ENCODE assay signal across 8 mouse cellular contexts in the genomic region with DNA sequence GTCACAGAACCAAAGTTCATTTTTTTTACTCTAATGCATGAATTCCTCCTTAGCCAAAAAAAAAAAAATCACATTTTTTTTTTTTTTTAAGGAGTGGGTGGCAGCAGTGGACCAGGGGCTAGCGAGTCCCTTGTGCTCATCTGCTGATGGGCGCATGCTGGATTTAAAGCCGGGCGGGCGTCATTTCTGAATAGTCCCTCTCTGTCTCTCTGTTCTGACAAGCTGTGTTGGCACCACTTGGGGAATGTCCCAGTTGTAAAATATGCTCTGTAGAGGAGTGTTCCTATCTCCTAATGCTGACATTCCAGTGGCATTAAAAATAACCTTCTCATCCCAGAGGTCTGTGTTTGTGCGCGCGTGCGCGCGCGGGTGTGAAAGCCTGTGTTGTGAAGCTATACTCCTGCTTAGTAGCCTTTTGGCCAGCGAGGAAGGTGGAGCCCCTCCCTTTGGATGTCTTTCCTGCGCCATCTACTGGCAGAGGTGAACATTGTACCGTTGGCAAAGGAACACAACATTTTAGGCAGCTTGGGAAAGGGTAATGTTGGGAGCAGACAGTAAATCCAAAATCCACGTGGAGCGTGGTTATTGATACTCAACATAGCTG. TPM values are rescaled to one million over a fixed set of nuclear protein-coding genes. Genes with fewer than 3 reads are reported as not detected.
DNase-seq lines count a peak whose midpoint lies in the region; ATAC-seq lines count a peak whose summit lies in the region.

No protein-coding gene starts in this region.

- H3K4me3 ChIP-seq in hindbrain, embryonic 14.5 days (replicated peaks; ENCODE audit: low read length) = peak overlapping the region; percentile 18

- peak; percentile 92 for DNase-seq in NIH3T3 (ENCODE audit: low read depth)
- peak; percentile 53 for DNase-seq in cerebellum, adult 9-11 months
- peak; percentile 34 to 60 for DNase-seq in frontal cortex, postnatal 14 days (ENCODE audit: low spot score in 2 of 2)
- peak; percentile 79 for DNase-seq in hindbrain, embryonic 14.5 days (ENCODE audit: low spot score)
- peak; percentile 58 to 65 for DNase-seq in layer of hippocampus, postnatal 25 days (ENCODE audit: extremely low spot score in 1 of 2, low spot score in 1 of 2)
- peak; percentile 70 for DNase-seq in lung, postnatal 14 days
- peak; percentile 81 for DNase-seq in retina, postnatal 1 day
- peak; percentile 34 for DNase-seq in urinary bladder, adult 2 months (ENCODE audit: low spot score)

- H3K9me3 ChIP-seq in hindbrain, embryonic 14.5 days (ENCODE audit: control insufficient read depth, low read length) = no peaks in the 10 kb centered on the region

- 25% methylated on average over 17 of the region's 17 CpGs for WGBS in hindbrain, embryonic 14.5 days

- H3K4me2 ChIP-seq in hindbrain, embryonic 14.5 days (replicated peaks) = peak overlapping the region; percentile 46

- peak; percentile 75 for ATAC-seq in hindbrain, embryonic 14.5 days (ENCODE audit: low FRiP score)

- no peaks in the 10 kb centered on the region for H3K36me3 ChIP-seq in hindbrain, embryonic 14.5 days (replicated peaks; ENCODE audit: control insufficient read depth, insufficient read depth)

- 0 out of 2 replicates have a peak, but pooled peaks cover 3% of the 10 kb centered on the region for H3K27me3 ChIP-seq in hindbrain, embryonic 14.5 days (ENCODE audit: control insufficient read depth, insufficient read depth, low read length)

- H3K9ac ChIP-seq in hindbrain, embryonic 14.5 days = no peak overlapping the region

- H3K4me1 ChIP-seq in hindbrain, embryonic 14.5 days (replicated peaks; ENCODE audit: control insufficient read depth, insufficient read depth, low read length) = no peaks in the 10 kb centered on the region

- H3K27ac ChIP-seq in hindbrain, embryonic 14.5 days = no peak overlapping the region

RNA-seq across cellular contexts. Expression of gene Mfsd1, which starts 14.4 kb away (rescaled TPM):
- polyA plus RNA-seq in hindbrain, embryonic 14.5 days (2014; fragmentation: Nextera tagmentation; extraction: Ambion mirVana) = 35.4 and 37.3 TPM in 2 replicates
- 10 to 100 TPM; 37.9 to 44.0 TPM for total RNA-seq in layer of hippocampus, postnatal 25 days (2021)
- 41.6 and 42.2 TPM in 2 replicates for polyA plus RNA-seq in urinary bladder, adult 2 months (2012; rRNA removed)

RNA-seq across cellular contexts. Expression of gene Rarres1, which starts 52.8 kb away (rescaled TPM):
- 2.1 and 2.4 TPM in 2 replicates for polyA plus RNA-seq in hindbrain, embryonic 14.5 days (2014; fragmentation: Nextera tagmentation; extraction: Ambion mirVana)
- total RNA-seq in layer of hippocampus, postnatal 25 days (2021) = 1 to 10 TPM; 1.2 to 1.7 TPM
- 0.55 and 0.91 TPM in 2 replicates for polyA plus RNA-seq in urinary bladder, adult 2 months (2012; rRNA removed)

Comparison
In these comparisons a context has a peak if more than half of its experiments do, and no peak if none do; other contexts are left out.
1. DNase-seq: peak in every context shown above with its lines; median percentile 92 in NIH3T3; 81 in retina, postnatal 1 day; 79 in hindbrain, embryonic 14.5 days; 70 in lung, postnatal 14 days; 62 in layer of hippocampus, postnatal 25 days; 53 in cerebellum, adult 9-11 months; 47 in frontal cortex, postnatal 14 days; 34 in urinary bladder, adult 2 months.